Mouse (Mus musculus) bone marrow, adult 2 months (tissue): Measurements from ENCODE around the gene Grpel1.

Experiments
- CTCF ChIP-seq: fragments of 200-500 bp; IDR thresholded peaks from 2 replicates; pipeline ENCODE4 v1.5.1; 2011; ENCODE audit warnings: low read length, control low read depth; ENCODE audit not compliant: control insufficient read depth, insufficient read depth
- POLR2A ChIP-seq: fragments of 200-500 bp; IDR thresholded peaks from 2 replicates; pipeline ENCODE4 v1.6.1; 2011; ENCODE audit warnings: low read depth, mild to moderate bottlenecking, control low read depth, low read length, borderline replicate concordance; ENCODE audit not compliant: control insufficient read depth

GRCm38 (mm10) chr5:36517596-36517995 is 52.8 kb downstream of the Grpel1 start:
- no peak for TF ChIP-seq CTCF
- TF ChIP-seq POLR2A: no peak
